Mouse (Mus musculus) ES-Bruce4 (cell line): ENCODE measurements around the gene Sox4.
A peak's percentile ranks its signal among the peaks of the same experiment; 100 is the strongest.

ENCODE experiments used
- CTCF ChIP-seq: IDR thresholded peaks from one replicate; pipeline ENCODE4 v1.8.1; 2011; ENCODE audit warnings: low read depth, low read length
- EP300 ChIP-seq: IDR thresholded peaks from 2 replicates; pipeline ENCODE4 v1.6.1; 2011; ENCODE audit warnings: low read depth, low read length; ENCODE audit not compliant: insufficient read depth
- POLR2A ChIP-seq: IDR thresholded peaks from one replicate; pipeline ENCODE4 v1.8.1; 2011; ENCODE audit warnings: low read length; ENCODE audit not compliant: insufficient read depth

DNA sequence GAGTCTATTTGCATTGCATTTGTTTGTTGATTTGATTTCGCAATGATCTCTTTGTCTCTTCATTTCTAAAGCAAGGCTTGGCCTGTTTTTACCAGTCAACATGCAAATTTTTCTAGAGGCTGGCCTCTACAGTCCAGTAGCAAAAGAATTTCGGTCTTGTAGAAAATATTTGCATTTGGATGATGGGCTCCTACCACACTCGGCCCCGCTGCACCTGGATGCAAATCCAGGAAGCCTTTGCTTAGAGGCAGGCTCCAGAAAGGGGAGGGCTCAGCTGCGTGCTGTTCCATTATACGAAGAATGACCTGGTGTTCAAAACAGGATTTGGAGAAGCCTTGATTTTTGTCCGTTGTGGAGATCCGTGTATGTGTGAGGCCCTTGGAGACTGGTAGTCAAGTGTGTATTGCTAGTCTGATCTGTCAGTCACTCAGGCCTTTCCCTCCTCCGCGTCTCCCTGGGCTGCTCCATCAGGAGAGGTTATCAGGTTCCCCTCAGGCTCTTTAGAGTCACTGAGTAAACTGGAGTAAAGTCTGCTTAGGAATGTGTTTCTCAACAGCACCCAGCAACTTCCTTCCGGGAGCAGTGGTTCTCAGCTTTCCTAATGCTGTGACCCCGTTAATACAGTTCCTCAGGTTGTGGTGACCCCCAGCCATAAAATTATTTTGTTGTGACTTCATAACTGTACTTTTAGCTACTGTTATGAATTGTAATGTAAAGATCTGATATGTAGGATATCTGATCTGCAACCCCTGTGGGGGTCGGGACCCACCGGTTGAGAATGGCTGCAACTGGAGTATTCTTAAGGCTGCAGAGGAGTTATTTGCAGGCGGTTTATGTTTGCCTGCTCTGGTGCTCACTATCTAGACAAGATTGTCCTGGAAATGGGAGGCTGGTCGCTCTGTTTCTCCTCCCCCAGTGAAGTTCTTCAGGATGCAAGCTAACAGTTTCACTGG is 35.5 kb upstream of the Sox4 start:
- no peak for TF ChIP-seq CTCF
- no peak for TF ChIP-seq POLR2A
- peak; percentile 38; the same call in 1 of the 2 replicates for TF ChIP-seq EP300
